Mouse (Mus musculus): ENCODE measurements at regions not wholly inside any gene's neighbourhood (a gene's known extent, or its start where the extent isn't known, plus 50 kb on each side); places are given as distances from the start of the nearest gene placed in this dataset.

DNA sequence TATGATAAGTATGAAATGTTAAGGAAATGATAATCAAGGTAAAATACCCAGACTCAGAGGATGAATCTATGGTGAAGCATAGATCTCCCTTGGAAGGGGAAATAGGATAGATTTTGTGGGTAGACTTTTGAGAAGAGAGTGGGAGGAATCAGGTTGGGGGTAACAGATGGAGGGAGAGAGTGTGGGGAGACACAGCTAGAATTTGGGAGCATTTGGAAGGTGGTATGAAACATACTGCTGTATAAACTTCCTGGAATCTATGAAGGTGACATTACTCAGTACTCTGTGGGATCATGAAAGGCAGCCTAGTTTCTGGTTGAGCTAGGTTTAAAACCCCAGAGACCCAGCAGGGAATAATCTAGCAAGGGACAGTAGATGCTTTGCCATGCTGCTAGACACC is 569.6 kb upstream of the Rgs18 start:
- TF ChIP-seq CTCF (IDR thresholded peaks at IDR 0.05; ENCODE audit: control insufficient read depth, insufficient read depth, insufficient read length): no peak
- no peak for TF ChIP-seq USF1 (IDR thresholded peaks at IDR 0.05; ENCODE audit: low read depth)
- no peak for TF ChIP-seq MYOD1 (IDR thresholded peaks at IDR 0.05; ENCODE audit: control insufficient read depth, insufficient read length, low read depth)
- no peak for TF ChIP-seq CEBPB (IDR thresholded peaks at IDR 0.05; ENCODE audit: low read depth)

Data from C2C12 (cell line).